Mouse (Mus musculus) megakaryocyte, embryonic 14.5 days (primary cell): ENCODE results near the gene Tmem147.

Source experiments
- FLI1 ChIP-seq: IDR thresholded peaks from 2 replicates; pipeline ENCODE4 v1.6.1; 2012; ENCODE audit warnings: low read length, inconsistent platforms, mixed read lengths
- GATA1 ChIP-seq: IDR thresholded peaks from 3 replicates; pipeline ENCODE4 v1.6.1; 2012; ENCODE audit warnings: mixed read lengths, low read length, inconsistent platforms, borderline replicate concordance

GRCm38 (mm10) chr7:30698589-30698988 is 30.8 kb downstream of the Tmem147 start, which contains the start of gene 2200002J24Rik:
- no peak for TF ChIP-seq FLI1
- no peak for TF ChIP-seq GATA1
